Mouse (Mus musculus) heart, embryonic 12.5 days (tissue): ENCODE data around the gene A030005K14Rik. TPM values are rescaled to one million over a fixed set of nuclear protein-coding genes. Genes with fewer than 3 reads are reported as not detected.

Source experiments
- ATAC-seq: fragments of 200-750 bp; cut with Nextera tagmentation; 2 replicates; pipeline ENCODE4 v1.8.0; 2017; ENCODE audit warnings: moderate TSS enrichment, moderate library complexity; ENCODE audit not compliant: insufficient number of reproducible peaks, low FRiP score
- H3K27ac ChIP-seq: fragments of 300-500 bp; sonication (generic); 2 replicates; pipeline ENCODE4 v1.5.1; 2016; ENCODE audit warnings: mild to moderate bottlenecking, moderate library complexity; ENCODE audit not compliant: poor library complexity, severe bottlenecking
- H3K27me3 ChIP-seq: fragments of 300-500 bp; sonication (generic); replicated peaks from 2 replicates; pipeline ENCODE4 v1.6.1; 2016; ENCODE audit warnings: mild to moderate bottlenecking, moderate library complexity
- H3K36me3 ChIP-seq: fragments of 300-500 bp; sonication (generic); 2 replicates; pipeline ENCODE4 v1.6.1; 2016; ENCODE audit warnings: mild to moderate bottlenecking, moderate library complexity
- H3K4me1 ChIP-seq: fragments of 300-500 bp; sonication (generic); replicated peaks from 2 replicates; pipeline ENCODE4 v1.6.1; 2016; ENCODE audit warnings: mild to moderate bottlenecking
- H3K4me2 ChIP-seq: fragments of 300-500 bp; sonication (generic); 2 replicates; pipeline ENCODE4 v1.6.1; 2016; ENCODE audit warnings: mild to moderate bottlenecking, moderate library complexity
- H3K4me3 ChIP-seq: fragments of 300-500 bp; sonication (generic); 2 replicates; pipeline ENCODE4 v1.5.1; 2016; ENCODE audit warnings: mild to moderate bottlenecking
- H3K9ac ChIP-seq: fragments of 300-500 bp; sonication (generic); 2 replicates; pipeline ENCODE4 v1.6.1; 2016; ENCODE audit warnings: mild to moderate bottlenecking, moderate library complexity
- H3K9me3 ChIP-seq: fragments of 300-500 bp; sonication (generic); replicated peaks from 2 replicates; pipeline ENCODE4 v1.6.1; 2016; ENCODE audit warnings: mild to moderate bottlenecking, moderate library complexity
- WGBS: fragments of 180-500 bp; shearing (Covaris S2); methylation state at CpG from one replicate; pipeline ENCODE4 v1.1.7; 2016; 5-methylcytosine and 5-hydroxymethylcytosine counted together
- polyA plus RNA-seq: library from polyadenylated mRNA; unstranded; fragments of >200 nt; fragmentation: Nextera tagmentation; extraction: Ambion mirVana; gene quantifications from 2 replicates; pipeline ENCODE4 v1.2.1, GENCODE M21; 2016

The A030005K14Rik gene
- not detected in 2 replicates for polyA plus RNA-seq

GRCm38 (mm10) chr1:83059278-83059677, at the start of gene A030005K14Rik:
Gene A030005K14Rik (minus strand): TSS chr1:83059378.
- no peak within 1 kb of the TSS for H3K4me3 ChIP-seq
- no peak within 1 kb of the TSS for H3K27ac ChIP-seq

GRCm38 (mm10) chr1:83107410-83107978, 48.3 kb upstream of the A030005K14Rik start:
- no peaks in the 10 kb centered on the region for H3K27me3 ChIP-seq
- no peaks in the 10 kb centered on the region for H3K36me3 ChIP-seq
- WGBS, result 70% methylated on average over 5 of the region's 5 CpGs
- no peaks in the 10 kb centered on the region for H3K4me1 ChIP-seq
- H3K4me3 ChIP-seq, result no peak overlapping the region
- no peak overlapping the region for H3K9ac ChIP-seq
- H3K4me2 ChIP-seq, result no peak overlapping the region
- H3K9me3 ChIP-seq, result no peaks in the 10 kb centered on the region
- no peak overlapping the region for H3K27ac ChIP-seq
- ATAC-seq, result no peak

More at GRCm38 (mm10) chr1:83059278-83059677, at the start of gene A030005K14Rik:
- H3K4me2 ChIP-seq, result no peak within 1 kb of the TSS
- H3K9ac ChIP-seq, result no peak within 1 kb of the TSS
- H3K27me3 ChIP-seq, result no peaks in the 10 kb centered on the region
- WGBS, result 73% methylated on average over 9 of the region's 9 CpGs
- peaks cover 17% of the 10 kb centered on the region for H3K4me1 ChIP-seq
- no peaks in the 10 kb centered on the region for H3K9me3 ChIP-seq
- no peaks in the 10 kb centered on the region for H3K36me3 ChIP-seq
- ATAC-seq, result no peak

- no peak overlapping the region for H3K27ac ChIP-seq
- no peaks in the 10 kb centered on the region for H3K36me3 ChIP-seq
- no peak overlapping the region for H3K4me3 ChIP-seq
- no peaks in the 10 kb centered on the region for H3K27me3 ChIP-seq
- H3K4me2 ChIP-seq, result no peak overlapping the region
- 53% methylated on average over 1 of the region's 1 CpGs for WGBS
- no peak for ATAC-seq
- H3K4me1 ChIP-seq, result peaks cover 5% of the 10 kb centered on the region
- no peaks in the 10 kb centered on the region for H3K9me3 ChIP-seq
- no peak overlapping the region for H3K9ac ChIP-seq
Measured at GRCm38 (mm10) chr1:83105464-83105863, 46.3 kb upstream of the A030005K14Rik start.

- ATAC-seq, result no peak
- Histone ChIP-seq H3K4me1 (peaks cover 16% of the 10 kb centered on the region), H3K27ac (no peak overlapping the region), H3K36me3 (no peaks in the 10 kb centered on the region), H3K27me3 (no peaks in the 10 kb centered on the region), H3K4me2 (no peak overlapping the region), H3K4me3 (no peak overlapping the region), H3K9me3 (no peaks in the 10 kb centered on the region), H3K9ac (no peak overlapping the region)
- 53% methylated on average over 3 of the region's 3 CpGs for WGBS
Measured at GRCm38 (mm10) chr1:83101891-83102290, 42.7 kb upstream of the A030005K14Rik start.

GRCm38 (mm10) chr1:83099580-83100137, 40.5 kb upstream of the A030005K14Rik start:
- no peaks in the 10 kb centered on the region for H3K36me3 ChIP-seq
- H3K4me1 ChIP-seq, result peaks cover 24% of the 10 kb centered on the region
- H3K27ac ChIP-seq, result no peak overlapping the region; the same call in 1 of the 2 replicates
- no peaks in the 10 kb centered on the region for H3K9me3 ChIP-seq
- H3K4me3 ChIP-seq, result no peak overlapping the region
- ATAC-seq, result no peak
- H3K9ac ChIP-seq, result no peak overlapping the region
- 52% methylated on average over 7 of the region's 7 CpGs for WGBS
- no peaks in the 10 kb centered on the region for H3K27me3 ChIP-seq
- no peak overlapping the region for H3K4me2 ChIP-seq

GRCm38 (mm10) chr1:83099160-83099559, 40.0 kb upstream of the A030005K14Rik start:
- Histone ChIP-seq H3K4me1 (peaks cover 24% of the 10 kb centered on the region), H3K9me3 (no peaks in the 10 kb centered on the region), H3K27me3 (no peaks in the 10 kb centered on the region), H3K36me3 (no peaks in the 10 kb centered on the region), H3K27ac (peak overlapping the region; percentile 29; the same call in 1 of the 2 replicates), H3K4me2 (no peak overlapping the region), H3K4me3 (no peak overlapping the region), H3K9ac (no peak overlapping the region)
- no peak for ATAC-seq
- WGBS, result 84% methylated on average over 2 of the region's 2 CpGs

GRCm38 (mm10) chr1:83096935-83097334, 37.8 kb upstream of the A030005K14Rik start:
- no peak for ATAC-seq
- WGBS, result 82% methylated on average over 4 of the region's 4 CpGs

GRCm38 (mm10) chr1:83091268-83091667, 32.1 kb upstream of the A030005K14Rik start:
- no peak overlapping the region for H3K27ac ChIP-seq
- WGBS, result 41% methylated on average over 3 of the region's 3 CpGs

More at GRCm38 (mm10) chr1:83096935-83097334, 37.8 kb upstream of the A030005K14Rik start:
- peaks cover 23% of the 10 kb centered on the region for H3K4me1 ChIP-seq
- H3K27me3 ChIP-seq, result no peaks in the 10 kb centered on the region
- no peak overlapping the region for H3K9ac ChIP-seq
- H3K36me3 ChIP-seq, result no peaks in the 10 kb centered on the region
- no peaks in the 10 kb centered on the region for H3K9me3 ChIP-seq
- H3K4me2 ChIP-seq, result no peak overlapping the region
- H3K27ac ChIP-seq, result no peak overlapping the region
- H3K4me3 ChIP-seq, result no peak overlapping the region

GRCm38 (mm10) chr1:83084790-83085189, 25.6 kb upstream of the A030005K14Rik start:
- H3K27me3 ChIP-seq, result no peaks in the 10 kb centered on the region
- H3K27ac ChIP-seq, result no peak overlapping the region
- no peak overlapping the region for H3K4me2 ChIP-seq
- WGBS, result 88% methylated on average over 2 of the region's 2 CpGs
- no peaks in the 10 kb centered on the region for H3K36me3 ChIP-seq
- no peak for ATAC-seq
- no peak overlapping the region for H3K4me3 ChIP-seq
- H3K9ac ChIP-seq, result no peak overlapping the region
- H3K4me1 ChIP-seq, result no peaks in the 10 kb centered on the region
- H3K9me3 ChIP-seq, result no peaks in the 10 kb centered on the region

More at GRCm38 (mm10) chr1:83091268-83091667, 32.1 kb upstream of the A030005K14Rik start:
- no peaks in the 10 kb centered on the region for H3K36me3 ChIP-seq
- no peak overlapping the region for H3K4me3 ChIP-seq
- H3K9me3 ChIP-seq, result no peaks in the 10 kb centered on the region
- no peak overlapping the region for H3K4me2 ChIP-seq
- ATAC-seq, result no peak
- H3K4me1 ChIP-seq, result peaks cover 9% of the 10 kb centered on the region
- no peak overlapping the region for H3K9ac ChIP-seq
- no peaks in the 10 kb centered on the region for H3K27me3 ChIP-seq

- ATAC-seq, result no peak
- no peak overlapping the region for H3K27ac ChIP-seq
- WGBS, result 74% methylated on average over 6 of the region's 6 CpGs
Measured at GRCm38 (mm10) chr1:83077016-83077415, 17.8 kb upstream of the A030005K14Rik start.

GRCm38 (mm10) chr1:83076190-83076917, 17.2 kb upstream of the A030005K14Rik start:
- H3K27me3 ChIP-seq, result no peaks in the 10 kb centered on the region
- H3K9me3 ChIP-seq, result no peaks in the 10 kb centered on the region
- H3K4me1 ChIP-seq, result no peaks in the 10 kb centered on the region
- peak overlapping the region; percentile 25; the same call in 1 of the 2 replicates for H3K4me3 ChIP-seq
- H3K36me3 ChIP-seq, result no peaks in the 10 kb centered on the region
- H3K27ac ChIP-seq, result no peak overlapping the region
- H3K9ac ChIP-seq, result no peak overlapping the region
- ATAC-seq, result no peak
- WGBS, result 42% methylated on average over 11 of the region's 11 CpGs
- H3K4me2 ChIP-seq, result peak overlapping the region; percentile 40

More at GRCm38 (mm10) chr1:83077016-83077415, 17.8 kb upstream of the A030005K14Rik start:
- no peak overlapping the region for H3K4me2 ChIP-seq
- H3K4me1 ChIP-seq, result no peaks in the 10 kb centered on the region
- H3K27me3 ChIP-seq, result no peaks in the 10 kb centered on the region
- no peaks in the 10 kb centered on the region for H3K9me3 ChIP-seq
- H3K9ac ChIP-seq, result no peak overlapping the region
- no peak overlapping the region for H3K4me3 ChIP-seq
- no peaks in the 10 kb centered on the region for H3K36me3 ChIP-seq
